Mouse (Mus musculus) regulatory T cell (primary cell): ENCODE measurements around the gene Zfp276.

Experiments used
- in situ Hi-C: fragments of 300-600 bp; cut with MboI, MseI; formaldehyde crosslinking; loops from one replicate; pipeline ENCODE4 v1.15.1; 2025; ENCODE audit warnings: high pct_unique_total_duplicates

Zfp276 gene

GRCm38 (mm10) chr8:123287362-123287761 is 33.4 kb downstream of the Zfp276 start:
- in situ Hi-C loops, result no loop called here

DNA sequence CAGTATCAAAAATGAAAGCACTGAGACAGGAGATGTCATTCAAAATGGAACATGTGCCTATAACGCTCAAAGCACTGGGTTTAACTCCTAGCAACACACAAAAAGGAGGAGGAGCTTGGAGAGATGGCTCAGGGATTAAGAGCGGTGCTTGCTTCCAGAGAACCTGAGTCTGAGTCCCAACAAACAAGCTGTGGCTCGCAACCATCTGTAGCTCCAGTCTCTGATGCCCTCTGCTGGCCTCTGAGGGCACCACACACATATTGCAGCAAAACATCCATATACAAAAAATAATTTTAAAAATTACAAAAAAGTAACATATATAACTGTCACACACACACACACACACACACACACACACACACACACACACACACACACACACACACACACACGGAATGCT is 36.2 kb downstream of the Zfp276 start:
- in situ Hi-C loops, result no loop called here

- in situ Hi-C loops, result no loop called here
Measured at GRCm38 (mm10) chr8:123290679-123291078, 36.7 kb downstream of the Zfp276 start.

DNA sequence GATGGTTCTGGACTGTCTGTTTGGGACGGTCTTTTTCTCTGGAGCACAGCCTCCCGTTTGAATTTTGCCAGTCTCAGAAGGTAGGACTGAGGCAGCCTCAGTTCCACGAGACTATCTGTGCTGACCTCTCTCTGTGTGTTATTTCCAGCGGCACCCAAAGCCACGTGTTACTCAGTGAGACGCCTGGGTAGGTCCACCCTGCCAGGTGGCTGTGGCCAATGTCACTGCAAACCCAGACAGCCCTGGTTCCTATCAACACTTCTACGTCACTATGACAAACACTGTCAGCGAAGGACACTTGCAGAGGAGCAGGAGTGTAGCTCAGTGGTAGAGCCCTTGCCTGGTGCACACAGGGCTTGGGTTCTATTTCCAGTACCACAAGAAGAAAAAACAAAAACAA is 37.7 kb downstream of the Zfp276 start:
- in situ Hi-C loops, result no loop called here

- in situ Hi-C loops, result no loop called here
Measured at GRCm38 (mm10) chr8:123292281-123292680, 38.3 kb downstream of the Zfp276 start.

GRCm38 (mm10) chr8:123292785-123293184 is 38.8 kb downstream of the Zfp276 start:
- in situ Hi-C loops, result no loop called here

GRCm38 (mm10) chr8:123298301-123298700 is 44.3 kb downstream of the Zfp276 start:
- in situ Hi-C loops, result no loop called here

- in situ Hi-C loops, result loop anchor here (10.0 kb wide), 1 partner anchor 1676 kb away; no protein-coding TSS in a partner anchor
Measured at GRCm38 (mm10) chr8:123308738-123309137, 54.7 kb downstream of the Zfp276 start.

GRCm38 (mm10) chr8:123317781-123318466 is 63.9 kb downstream of the Zfp276 start:
- in situ Hi-C loops, result no loop called here

- in situ Hi-C loops, result no loop called here
Measured at GRCm38 (mm10) chr8:123318467-123318911, 64.5 kb downstream of the Zfp276 start, which contains the start of gene Fanca. Fanca (minus strand) TSS chr8:123318576.
